Mouse (Mus musculus) thymus, adult 2 months (tissue): ENCODE measurements at regions not wholly inside any gene's neighbourhood (a gene's known extent, or its start where the extent isn't known, plus 50 kb on each side); places are given as distances from the start of the nearest gene placed in this dataset.

ENCODE experiments used
- CTCF ChIP-seq: fragments of 200-500 bp; IDR thresholded peaks from 2 replicates; pipeline ENCODE4 v1.5.1; 2012; ENCODE audit warnings: mild to moderate bottlenecking, control low read depth, low read length, moderate library complexity, borderline replicate concordance; ENCODE audit not compliant: control insufficient read depth, poor library complexity, insufficient read depth; ENCODE audit errors: extremely low read depth
- POLR2A ChIP-seq: fragments of 200-500 bp; IDR thresholded peaks from 2 replicates; pipeline ENCODE4 v1.6.1; 2012; ENCODE audit warnings: mild to moderate bottlenecking, low read length, control low read depth, moderate library complexity; ENCODE audit not compliant: control insufficient read depth, poor library complexity, insufficient read depth; ENCODE audit errors: extremely low read depth

- TF ChIP-seq POLR2A (no peak), CTCF (no peak)
These were observed 275.1 kb downstream of the 1700129C05Rik start for GRCm38 (mm10) chr14:58867396-58868107.
